Mouse (Mus musculus): Measurements from ENCODE around the gene Cdk14. TPM values are rescaled to one million over a fixed set of nuclear protein-coding genes. Genes with fewer than 3 reads are reported as not detected.

Cdk14 gene
- polyA plus RNA-seq, 1 experiment from 2014 or later = 10.6 TPM

DNA sequence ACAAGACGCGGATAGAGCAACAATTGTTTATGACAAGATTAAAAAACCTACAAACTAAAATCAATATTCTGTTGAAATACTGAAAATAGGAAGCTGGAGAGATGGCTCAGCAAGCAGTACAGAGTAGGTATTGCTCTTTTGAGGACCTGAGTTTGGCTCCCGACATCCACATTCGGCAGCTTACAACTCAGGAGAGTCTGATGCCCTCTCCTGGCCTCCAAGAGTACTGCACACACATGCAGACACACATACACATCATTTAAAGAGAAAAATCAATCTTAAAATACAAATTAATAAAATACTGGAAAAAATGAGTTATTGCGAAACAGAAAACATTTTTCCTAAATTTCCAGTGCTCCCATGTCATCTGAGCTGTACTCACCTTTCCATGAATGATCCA, 60.7 kb downstream of the Cdk14 start:
- Histone ChIP-seq H3K27me3 (ENCODE audit: control insufficient read depth, insufficient read depth, low read length) (no peaks in the 10 kb centered on the region), H3K27ac (ENCODE audit: low read length) (no peak overlapping the region), H3K9ac (ENCODE audit: low read length) (no peak overlapping the region), H3K4me3 (ENCODE audit: low read length) (no peak overlapping the region), H3K4me1 (ENCODE audit: control insufficient read depth, insufficient read depth, low read length) (peaks cover 8% of the 10 kb centered on the region; the same call in 1 of the 2 replicates), H3K4me2 (ENCODE audit: low read depth, low read length) (no peak overlapping the region), H3K36me3 (ENCODE audit: control insufficient read depth, insufficient read depth) (peaks cover 6% of the 10 kb centered on the region; the same call in 1 of the 2 replicates), H3K9me3 (replicated peaks; ENCODE audit: control insufficient read depth, low read length) (peaks cover 6% of the 10 kb centered on the region)
- whole genome bisulfite sequencing = 93% methylated on average over 5 of the region's 5 CpGs
- ATAC-seq (replicated peaks; ENCODE audit: extremely low read depth, insufficient read depth, low FRiP score) = no peak

DNA sequence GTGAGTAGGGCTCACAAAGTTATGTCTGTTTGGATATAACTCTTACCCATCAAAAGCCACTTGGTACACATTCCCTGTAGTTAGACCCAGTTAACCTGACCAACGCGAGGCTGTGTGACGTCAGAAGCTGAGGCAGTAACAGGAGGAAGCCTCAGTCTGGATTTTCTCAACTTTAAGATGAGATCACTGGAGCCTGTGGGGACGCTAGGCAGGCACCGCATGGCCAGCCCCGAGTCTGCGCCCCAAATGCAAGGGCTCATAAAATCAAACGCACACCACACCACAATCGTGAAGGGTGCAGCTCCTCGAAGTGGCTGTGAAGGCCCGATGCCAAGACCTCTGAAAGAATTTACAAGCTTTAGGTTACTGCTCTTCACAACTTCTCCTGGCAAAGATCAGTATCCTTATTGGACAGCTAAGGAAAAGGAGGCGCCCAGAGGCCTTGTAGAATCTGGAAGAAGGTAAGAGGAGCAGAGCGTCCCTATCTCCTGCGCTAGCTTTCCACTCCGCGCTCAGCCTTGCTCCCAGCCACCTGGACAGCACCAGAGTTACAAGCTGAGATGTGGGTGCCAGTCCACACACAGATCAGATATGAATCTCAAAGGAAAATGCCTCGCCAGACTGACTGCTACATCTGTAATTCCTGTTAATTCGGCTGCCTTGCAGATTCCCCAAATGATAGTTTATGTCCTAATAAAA, 61.9 kb downstream of the Cdk14 start:
- H3K27me3 ChIP-seq (ENCODE audit: control insufficient read depth, insufficient read depth, low read length) = no peaks in the 10 kb centered on the region
- H3K4me2 ChIP-seq (ENCODE audit: low read depth, low read length) = peak overlapping the region; percentile 27
- H3K4me1 ChIP-seq (ENCODE audit: control insufficient read depth, insufficient read depth, low read length) = peaks cover 12% of the 10 kb centered on the region
- 54% methylated on average over 18 of the region's 18 CpGs for WGBS
- H3K9ac ChIP-seq (ENCODE audit: low read length) = no peak overlapping the region
- no peak for ATAC-seq (replicated peaks; ENCODE audit: extremely low read depth, insufficient read depth, low FRiP score)
- H3K36me3 ChIP-seq (ENCODE audit: control insufficient read depth, insufficient read depth) = peaks cover 6% of the 10 kb centered on the region; the same call in 1 of the 2 replicates
- H3K4me3 ChIP-seq (ENCODE audit: low read length) = no peak overlapping the region; the same call in 1 of the 2 replicates
- H3K27ac ChIP-seq (ENCODE audit: low read length) = no peak overlapping the region
- peaks cover 6% of the 10 kb centered on the region for H3K9me3 ChIP-seq (replicated peaks; ENCODE audit: control insufficient read depth, low read length)

DNA sequence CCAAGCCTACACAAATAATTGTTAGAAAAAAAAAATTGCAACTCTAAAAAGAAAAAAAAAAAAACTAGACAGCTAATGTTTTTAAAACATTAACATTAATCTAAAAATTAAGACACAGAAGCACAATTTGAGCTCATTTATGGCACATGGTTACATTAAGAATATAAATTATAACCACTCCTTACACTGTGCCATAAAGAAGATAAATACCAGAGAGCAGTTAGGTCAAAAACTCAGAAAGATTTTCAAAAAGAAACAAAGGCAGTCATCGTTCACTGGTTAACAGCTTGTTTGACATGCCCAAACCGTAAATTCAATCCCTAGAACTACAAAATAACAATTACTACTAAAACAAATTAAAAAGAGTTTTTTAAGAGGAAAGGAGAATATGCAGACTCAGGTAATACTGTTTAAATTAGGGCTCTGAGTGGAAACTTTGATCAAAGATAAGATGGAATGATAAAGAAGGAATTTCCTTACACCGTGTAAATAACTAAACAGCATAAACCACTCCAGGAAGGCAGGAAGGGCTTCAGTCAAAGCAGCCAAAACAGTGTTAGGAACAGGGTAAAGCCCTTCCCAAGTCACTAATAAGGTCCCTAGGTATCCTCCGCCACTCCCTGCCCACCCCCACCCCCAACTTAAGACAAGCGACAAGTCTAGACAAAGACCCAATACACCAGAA, 65.3 kb downstream of the Cdk14 start:
- H3K9ac ChIP-seq (ENCODE audit: low read length) = no peak overlapping the region
- 48% methylated on average over 5 of the region's 5 CpGs for WGBS
- no peaks in the 10 kb centered on the region for H3K27me3 ChIP-seq (ENCODE audit: control insufficient read depth, insufficient read depth, low read length)
- no peak overlapping the region for H3K27ac ChIP-seq (ENCODE audit: low read length)
- H3K36me3 ChIP-seq (ENCODE audit: control insufficient read depth, insufficient read depth) = peaks cover 5% of the 10 kb centered on the region; the same call in 1 of the 2 replicates
- peaks cover 12% of the 10 kb centered on the region for H3K4me1 ChIP-seq (ENCODE audit: control insufficient read depth, insufficient read depth, low read length)
- no peak overlapping the region for H3K4me3 ChIP-seq (ENCODE audit: low read length)
- no peak for ATAC-seq (replicated peaks; ENCODE audit: extremely low read depth, insufficient read depth, low FRiP score)
- H3K9me3 ChIP-seq (replicated peaks; ENCODE audit: control insufficient read depth, low read length) = 0 out of 2 replicates have a peak, but pooled peaks cover 3% of the 10 kb centered on the region
- no peak overlapping the region for H3K4me2 ChIP-seq (ENCODE audit: low read depth, low read length)

DNA sequence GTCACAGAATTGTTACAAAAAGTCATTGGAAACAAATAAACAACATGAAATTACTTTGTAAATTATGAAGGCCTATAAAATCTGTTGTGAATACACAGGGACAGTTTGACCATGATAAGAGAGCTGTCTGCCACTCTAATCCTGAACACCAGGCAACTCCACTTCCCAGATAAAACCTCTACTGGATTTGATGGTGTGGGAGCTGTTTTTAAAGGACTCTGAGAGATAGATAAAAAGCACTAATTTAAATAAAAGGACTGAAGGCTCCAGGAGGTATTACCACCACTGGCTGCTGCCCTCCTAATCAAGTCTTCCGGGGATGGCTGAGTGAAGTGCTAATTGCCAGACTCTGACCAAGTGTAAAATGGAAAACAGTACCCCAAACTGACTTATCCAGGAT, 66.2 kb downstream of the Cdk14 start:
- Histone ChIP-seq H3K4me1 (ENCODE audit: control insufficient read depth, insufficient read depth, low read length) (peaks cover 12% of the 10 kb centered on the region), H3K36me3 (ENCODE audit: control insufficient read depth, insufficient read depth) (no peaks in the 10 kb centered on the region), H3K4me2 (ENCODE audit: low read depth, low read length) (no peak overlapping the region), H3K27me3 (ENCODE audit: control insufficient read depth, insufficient read depth, low read length) (no peaks in the 10 kb centered on the region), H3K9ac (ENCODE audit: low read length) (no peak overlapping the region), H3K9me3 (replicated peaks; ENCODE audit: control insufficient read depth, low read length) (no peaks in the 10 kb centered on the region), H3K27ac (ENCODE audit: low read length) (no peak overlapping the region), H3K4me3 (ENCODE audit: low read length) (no peak overlapping the region)
- WGBS = 37% methylated on average over 1 of the region's 1 CpGs
- ATAC-seq (replicated peaks; ENCODE audit: extremely low read depth, insufficient read depth, low FRiP score) = no peak

DNA sequence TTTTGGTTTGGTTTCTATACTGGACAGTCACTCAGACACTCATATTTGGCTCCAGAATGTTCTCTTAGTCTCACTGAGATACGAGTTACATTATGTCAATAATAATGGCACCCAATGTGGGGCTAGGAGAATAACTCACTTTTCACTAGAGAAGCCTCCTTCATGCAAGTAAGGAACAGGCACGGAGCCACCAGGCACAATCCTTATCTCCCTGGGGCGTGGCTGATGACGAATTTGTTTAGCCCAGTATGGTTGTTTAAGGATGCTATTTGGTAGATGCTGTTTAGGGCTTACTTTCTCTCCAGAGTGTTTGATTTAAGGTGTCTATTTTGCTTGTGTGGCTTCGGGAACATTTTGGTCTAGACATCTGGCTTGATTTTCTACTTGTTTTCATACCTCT, 75.5 kb downstream of the Cdk14 start:
- no peaks in the 10 kb centered on the region for H3K9me3 ChIP-seq (replicated peaks; ENCODE audit: control insufficient read depth, low read length)
- no peak overlapping the region for H3K4me3 ChIP-seq (ENCODE audit: low read length)
- peaks cover 28% of the 10 kb centered on the region for H3K4me1 ChIP-seq (ENCODE audit: control insufficient read depth, insufficient read depth, low read length)
- WGBS = 59% methylated on average over 5 of the region's 5 CpGs
- no peak overlapping the region for H3K9ac ChIP-seq (ENCODE audit: low read length)
- H3K27ac ChIP-seq (ENCODE audit: low read length) = no peak overlapping the region
- H3K27me3 ChIP-seq (ENCODE audit: control insufficient read depth, insufficient read depth, low read length) = no peaks in the 10 kb centered on the region
- no peak overlapping the region for H3K4me2 ChIP-seq (ENCODE audit: low read depth, low read length)
- no peaks in the 10 kb centered on the region for H3K36me3 ChIP-seq (ENCODE audit: control insufficient read depth, insufficient read depth)
- ATAC-seq (replicated peaks; ENCODE audit: extremely low read depth, insufficient read depth, low FRiP score) = no peak

DNA sequence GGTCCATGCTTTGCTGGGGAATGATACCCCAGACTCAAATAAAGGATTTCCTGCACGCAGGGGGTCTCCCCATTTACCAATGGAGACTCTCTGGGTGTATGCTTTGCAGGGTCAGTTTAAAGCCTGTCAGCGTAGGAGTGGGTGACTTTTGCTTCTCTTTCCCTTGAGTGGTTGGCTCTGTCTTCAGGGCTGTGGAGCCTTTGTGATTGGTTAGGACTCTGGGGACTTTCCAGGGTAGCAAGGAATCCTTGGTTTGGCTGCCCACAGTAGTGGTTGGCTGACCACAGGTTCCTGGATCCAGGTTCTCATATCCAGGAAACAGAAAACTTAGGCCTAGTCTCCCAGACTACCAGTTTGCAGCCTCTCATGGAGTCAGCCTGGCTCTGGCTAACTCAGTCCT, 76.4 kb downstream of the Cdk14 start:
- Histone ChIP-seq H3K27ac (ENCODE audit: low read length) (peak overlapping the region; percentile 92), H3K4me2 (ENCODE audit: low read depth, low read length) (no peak overlapping the region), H3K36me3 (ENCODE audit: control insufficient read depth, insufficient read depth) (no peaks in the 10 kb centered on the region), H3K4me1 (ENCODE audit: control insufficient read depth, insufficient read depth, low read length) (peaks cover 28% of the 10 kb centered on the region), H3K27me3 (ENCODE audit: control insufficient read depth, insufficient read depth, low read length) (no peaks in the 10 kb centered on the region), H3K4me3 (ENCODE audit: low read length) (no peak overlapping the region), H3K9ac (ENCODE audit: low read length) (no peak overlapping the region), H3K9me3 (replicated peaks; ENCODE audit: control insufficient read depth, low read length) (no peaks in the 10 kb centered on the region)
- 82% methylated on average over 2 of the region's 2 CpGs for WGBS
- ATAC-seq (replicated peaks; ENCODE audit: extremely low read depth, insufficient read depth, low FRiP score) = no peak

DNA sequence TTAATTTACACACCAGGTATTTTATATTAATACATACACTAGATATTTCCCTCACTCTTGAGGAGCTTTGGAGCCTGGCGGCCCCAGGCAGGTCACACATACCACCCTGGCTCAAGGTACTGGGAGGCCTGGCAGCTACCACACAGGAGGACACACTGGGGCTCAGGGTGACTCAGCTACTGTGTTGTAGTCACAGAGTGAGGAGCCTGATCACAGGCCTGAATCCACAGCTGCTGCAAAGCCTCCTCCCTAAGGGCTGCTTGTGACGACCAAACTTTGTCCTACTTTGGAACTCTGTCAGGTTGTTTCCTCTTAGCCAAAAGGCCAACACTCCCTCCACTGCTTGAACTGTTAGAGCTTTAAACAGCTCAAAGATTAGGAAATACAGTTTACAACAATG, 76.8 kb downstream of the Cdk14 start:
- H3K4me3 ChIP-seq (ENCODE audit: low read length) = no peak overlapping the region
- ATAC-seq (replicated peaks; ENCODE audit: extremely low read depth, insufficient read depth, low FRiP score) = peak; percentile 43; the same call in 1 of the 2 replicates
- H3K4me1 ChIP-seq (ENCODE audit: control insufficient read depth, insufficient read depth, low read length) = peaks cover 28% of the 10 kb centered on the region
- H3K9me3 ChIP-seq (replicated peaks; ENCODE audit: control insufficient read depth, low read length) = peaks cover under 1% of the 10 kb centered on the region
- no peak overlapping the region for H3K4me2 ChIP-seq (ENCODE audit: low read depth, low read length)
- no peaks in the 10 kb centered on the region for H3K36me3 ChIP-seq (ENCODE audit: control insufficient read depth, insufficient read depth)
- WGBS = 9% methylated on average over 2 of the region's 2 CpGs
- no peak overlapping the region for H3K9ac ChIP-seq (ENCODE audit: low read length)
- peak overlapping the region; percentile 92 for H3K27ac ChIP-seq (ENCODE audit: low read length)
- no peaks in the 10 kb centered on the region for H3K27me3 ChIP-seq (ENCODE audit: control insufficient read depth, insufficient read depth, low read length)

DNA sequence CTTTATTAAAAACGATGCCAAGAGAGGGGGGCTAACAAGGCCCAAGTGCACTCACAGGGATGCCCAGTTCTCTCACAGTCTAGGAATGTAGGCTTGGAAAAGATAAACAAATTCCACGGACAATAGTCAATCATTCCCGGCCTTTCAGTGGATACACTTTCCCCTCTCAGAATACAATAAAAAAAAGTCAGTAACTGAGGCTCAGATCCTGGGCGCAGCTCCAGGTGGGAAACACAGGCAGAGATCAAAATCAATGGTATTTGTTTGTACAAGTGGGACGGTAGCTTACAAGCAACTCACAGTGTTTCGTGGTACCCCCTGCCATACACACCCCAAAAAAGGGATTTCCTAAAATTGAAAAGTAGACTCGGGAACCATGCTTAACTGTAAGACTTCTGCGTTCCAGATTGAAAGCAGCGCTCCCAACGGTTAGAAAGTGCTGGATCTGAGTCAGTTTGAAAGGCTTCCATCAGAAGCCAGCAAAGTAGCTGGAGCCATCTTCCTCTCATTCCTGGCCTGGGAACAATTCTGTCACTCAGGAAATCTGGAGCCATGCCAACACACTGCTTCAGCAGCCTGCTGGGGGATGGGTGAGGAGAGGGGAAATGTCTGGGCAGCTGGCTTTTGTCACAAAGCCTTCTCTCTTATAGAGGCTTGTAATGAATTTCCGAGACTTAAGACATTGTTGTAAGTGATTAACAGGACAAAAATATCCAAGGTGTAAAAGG, 77.5 kb downstream of the Cdk14 start:
- peaks cover 4% of the 10 kb centered on the region for H3K9me3 ChIP-seq (replicated peaks; ENCODE audit: control insufficient read depth, low read length)
- H3K4me1 ChIP-seq (ENCODE audit: control insufficient read depth, insufficient read depth, low read length) = peaks cover 28% of the 10 kb centered on the region
- WGBS = 7% methylated on average over 11 of the region's 11 CpGs
- peak; percentile 90 for ATAC-seq (replicated peaks; ENCODE audit: extremely low read depth, insufficient read depth, low FRiP score)
- H3K36me3 ChIP-seq (ENCODE audit: control insufficient read depth, insufficient read depth) = no peaks in the 10 kb centered on the region
- peak overlapping the region; percentile 92 for H3K27ac ChIP-seq (ENCODE audit: low read length)
- H3K4me2 ChIP-seq (ENCODE audit: low read depth, low read length) = peak overlapping the region; percentile 44
- no peak overlapping the region for H3K4me3 ChIP-seq (ENCODE audit: low read length)
- no peaks in the 10 kb centered on the region for H3K27me3 ChIP-seq (ENCODE audit: control insufficient read depth, insufficient read depth, low read length)
- no peak overlapping the region for H3K9ac ChIP-seq (ENCODE audit: low read length)

Data from heart, embryonic 16.5 days (tissue).